Mouse (Mus musculus): ENCODE measurements at regions not wholly inside any gene's neighbourhood (a gene's known extent, or its start where the extent isn't known, plus 50 kb on each side); places are given as distances from the start of the nearest gene placed in this dataset.

DNA sequence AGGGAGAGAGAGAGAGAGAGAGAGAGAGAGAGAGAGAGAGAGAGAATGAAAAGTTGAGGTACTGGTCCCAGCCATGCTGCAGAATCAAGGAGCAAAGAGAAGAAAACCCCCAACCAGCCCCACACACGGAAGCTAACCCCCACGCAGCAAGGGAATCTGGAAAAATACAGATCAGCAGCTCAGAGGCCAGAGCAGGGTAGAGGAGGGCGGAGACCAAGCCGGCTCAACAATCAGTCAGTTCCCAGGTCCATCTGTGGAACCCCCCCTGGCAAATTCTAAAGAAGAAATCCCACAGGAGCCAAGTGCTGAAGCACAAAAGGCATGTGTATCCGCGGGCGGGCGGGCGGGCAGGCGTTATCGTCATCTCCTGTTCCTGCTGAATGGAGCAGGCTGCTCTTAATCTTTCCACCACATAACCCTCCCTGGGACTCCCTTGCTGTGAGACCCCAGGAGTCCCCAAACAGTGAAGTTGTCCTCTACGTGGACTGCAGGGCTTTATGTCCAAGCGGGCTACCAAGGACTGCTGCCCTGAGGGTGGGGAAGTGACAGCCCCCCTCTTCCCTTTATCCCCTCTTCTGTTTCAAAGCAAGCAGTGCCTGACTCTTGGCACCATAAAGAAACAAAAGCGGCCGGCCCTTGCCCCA is 60.2 kb upstream of the Lhx5 start:
- TF ChIP-seq CTCF (conservative IDR thresholded peaks at IDR 0.05; ENCODE audit: low read length) (no peak), POU5F1 (IDR thresholded peaks at IDR 0.05; ENCODE audit: borderline replicate concordance, low read length) (no peak)

All from E14TG2a.4 (cell line).